ENCODE assay signal across 8 mouse cellular contexts in genomic region chr9:119444738-119445429, GRCm38 (mm10). TPM values are rescaled to one million over a fixed set of nuclear protein-coding genes. Genes with fewer than 3 reads are reported as not detected.
A peak's percentile ranks its signal among the peaks of the same experiment; 100 is the strongest.
DNase-seq lines count a peak whose midpoint lies in the region; ATAC-seq lines count a peak whose summit lies in the region.

Exog (plus strand) TSS chr9:119444943.

- H3K4me1 ChIP-seq in forebrain, embryonic 10.5 days = peaks cover 14% of the 10 kb centered on the region
- peaks cover 8% of the 10 kb centered on the region for H3K4me1 ChIP-seq in heart, embryonic 16.5 days (ENCODE audit: control insufficient read depth, insufficient read depth, low read length)
- H3K4me1 ChIP-seq in liver, embryonic 15.5 days (replicated peaks) = peaks cover 30% of the 10 kb centered on the region
- H3K4me1 ChIP-seq in neural tube, embryonic 12.5 days = peaks cover 13% of the 10 kb centered on the region

- no peaks in the 10 kb centered on the region for H3K9me3 ChIP-seq in forebrain, embryonic 10.5 days
- H3K9me3 ChIP-seq in heart, embryonic 16.5 days (replicated peaks; ENCODE audit: control insufficient read depth, low read length) = no peaks in the 10 kb centered on the region
- no peaks in the 10 kb centered on the region for H3K9me3 ChIP-seq in liver, embryonic 15.5 days (replicated peaks)
- no peaks in the 10 kb centered on the region for H3K9me3 ChIP-seq in neural tube, embryonic 12.5 days

- WGBS in forebrain, embryonic 10.5 days = under 1% methylated on average over 52 of the region's 52 CpGs
- WGBS in heart, embryonic 16.5 days = under 1% methylated on average over 52 of the region's 52 CpGs
- under 1% methylated on average over 52 of the region's 52 CpGs for WGBS in liver, embryonic 15.5 days (ENCODE audit: insufficient replicate concordance)
- under 1% methylated on average over 52 of the region's 52 CpGs for WGBS in neural tube, embryonic 12.5 days

- peak; percentile 72 for DNase-seq in c-Kit-negative CD71-positive TER-119-positive erythroid progenitor cells, embryonic 14.5 days (ENCODE audit: low read depth, low spot score)
- peak; percentile 99 for DNase-seq in forebrain, embryonic 10.5 days (ENCODE audit: extremely low spot score, low spot score)
- peak; percentile 98 to 100 for DNase-seq in kidney, postnatal 36 days
- DNase-seq in telencephalon, adult 2 months (ENCODE audit: low read depth, low spot score) = peak; percentile 80

- ATAC-seq in CD4-positive, CD25-positive, alpha-beta regulatory T cell, adult 4 months = peak; percentile 90
- ATAC-seq in heart, embryonic 16.5 days (replicated peaks; ENCODE audit: extremely low read depth, insufficient read depth, low FRiP score) = peak; percentile 90
- ATAC-seq in liver, embryonic 15.5 days (ENCODE audit: insufficient read depth) = peak; percentile 88
- peak; percentile 95 for ATAC-seq in neural tube, embryonic 12.5 days (ENCODE audit: low FRiP score, low read depth)

- H3K36me3 ChIP-seq in forebrain, embryonic 10.5 days (replicated peaks) = peaks cover 54% of the 10 kb centered on the region
- H3K36me3 ChIP-seq in heart, embryonic 16.5 days (ENCODE audit: control insufficient read depth, insufficient read depth) = peaks cover 19% of the 10 kb centered on the region
- peaks cover 26% of the 10 kb centered on the region for H3K36me3 ChIP-seq in liver, embryonic 15.5 days (replicated peaks)
- H3K36me3 ChIP-seq in neural tube, embryonic 12.5 days = peaks cover 38% of the 10 kb centered on the region

- H3K4me2 ChIP-seq in heart, embryonic 16.5 days (ENCODE audit: low read depth, low read length) = peak within 1 kb of the TSS; percentile 97
- peak within 1 kb of the TSS; percentile 90 for H3K4me2 ChIP-seq in liver, embryonic 15.5 days
- H3K4me2 ChIP-seq in neural tube, embryonic 12.5 days (replicated peaks) = peak within 1 kb of the TSS; percentile 92

- H3K27me3 ChIP-seq in forebrain, embryonic 10.5 days (ENCODE audit: poor library complexity, severe bottlenecking) = no peaks in the 10 kb centered on the region
- no peaks in the 10 kb centered on the region for H3K27me3 ChIP-seq in heart, embryonic 16.5 days (ENCODE audit: control insufficient read depth, insufficient read depth, low read length)
- no peaks in the 10 kb centered on the region for H3K27me3 ChIP-seq in liver, embryonic 15.5 days
- no peaks in the 10 kb centered on the region for H3K27me3 ChIP-seq in neural tube, embryonic 12.5 days (replicated peaks)

- H3K9ac ChIP-seq in heart, embryonic 16.5 days (ENCODE audit: low read length) = peak within 1 kb of the TSS; percentile 92
- H3K9ac ChIP-seq in liver, embryonic 15.5 days = peak within 1 kb of the TSS; percentile 67
- H3K9ac ChIP-seq in neural tube, embryonic 12.5 days = peak within 1 kb of the TSS; percentile 85

- peak within 1 kb of the TSS; percentile 96 for H3K27ac ChIP-seq in forebrain, embryonic 10.5 days
- H3K27ac ChIP-seq in heart, embryonic 16.5 days (ENCODE audit: low read length) = peak within 1 kb of the TSS; percentile 61; the same call in 1 of the 2 replicates
- peak within 1 kb of the TSS; percentile 74 for H3K27ac ChIP-seq in liver, embryonic 15.5 days (replicated peaks)
- H3K27ac ChIP-seq in neural tube, embryonic 12.5 days = peak within 1 kb of the TSS; percentile 53; the same call in 1 of the 2 replicates

- peak within 1 kb of the TSS; percentile 93 for H3K4me3 ChIP-seq in forebrain, embryonic 10.5 days
- H3K4me3 ChIP-seq in heart, embryonic 16.5 days (ENCODE audit: low read length) = peak within 1 kb of the TSS; percentile 89
- H3K4me3 ChIP-seq in liver, embryonic 15.5 days (replicated peaks) = peak within 1 kb of the TSS; percentile 69
- peak within 1 kb of the TSS; percentile 68 for H3K4me3 ChIP-seq in neural tube, embryonic 12.5 days

RNA-seq across cellular contexts. Expression of gene Exog, which starts in this region (rescaled TPM):
- 10 to 100 TPM; 12.6 to 16.2 TPM for polyA plus RNA-seq in CD4-positive, CD25-positive, alpha-beta regulatory T cell, adult 4 months (2017; shearing (Covaris generic))
- 36.5 and 37.8 TPM in 2 replicates for polyA plus RNA-seq in forebrain, embryonic 10.5 days (2016; fragmentation: Nextera tagmentation; extraction: Ambion mirVana)
- polyA plus RNA-seq in heart, embryonic 16.5 days (2015; fragmentation: Nextera tagmentation; extraction: Ambion mirVana) = 10.7 and 11.1 TPM in 2 replicates
- polyA plus RNA-seq in liver, embryonic 15.5 days (2015; fragmentation: Nextera tagmentation; extraction: Ambion mirVana) = 5.8 and 6.6 TPM in 2 replicates
- 43.5 and 44.4 TPM in 2 replicates for polyA plus RNA-seq in neural tube, embryonic 12.5 days (2016; fragmentation: Nextera tagmentation; extraction: Ambion mirVana)

Comparison
In these comparisons a context has a peak if more than half of its experiments do, and no peak if none do; other contexts are left out.
1. Peak in every context shown above with its lines: DNase-seq, ATAC-seq, H3K4me3 ChIP-seq and H3K27ac ChIP-seq.